Mouse (Mus musculus): ENCODE results near the gene Dnajb14.
A peak's percentile ranks its signal among the peaks of the same experiment; 100 is the strongest.
"Not testable (repeated sequence)": the region's sequence is repeated elsewhere in the genome, so short reads cannot be mapped to it uniquely, and the experiment has no call there.

Dnajb14 gene

GRCm38 (mm10) chr3:137952225-137952913 is 84.9 kb downstream of the Dnajb14 start:
- peak; percentile 33 for DNase-seq (ENCODE audit: low read depth, low spot score)

- DNase-seq (ENCODE audit: low read depth, low spot score): peak; percentile 64
Measured at GRCm38 (mm10) chr3:137952914-137953880, 85.7 kb downstream of the Dnajb14 start.

GRCm38 (mm10) chr3:137954256-137954916 is 86.9 kb downstream of the Dnajb14 start:
- no peak for DNase-seq (ENCODE audit: low read depth, low spot score)

GRCm38 (mm10) chr3:137955560-137956081 is 88.1 kb downstream of the Dnajb14 start:
- peak; percentile 38 for DNase-seq (ENCODE audit: low read depth, low spot score)

- no peak for DNase-seq (ENCODE audit: low read depth, low spot score)
Measured at GRCm38 (mm10) chr3:137957864-137958263, 90.4 kb downstream of the Dnajb14 start.

GRCm38 (mm10) chr3:137958352-137958751 is 90.9 kb downstream of the Dnajb14 start:
- no peak for DNase-seq (ENCODE audit: low read depth, low spot score)

- no peak for DNase-seq (ENCODE audit: low read depth, low spot score)
Measured at GRCm38 (mm10) chr3:137959456-137959855, 92.0 kb downstream of the Dnajb14 start.

- DNase-seq (ENCODE audit: low read depth, low spot score): no peak
Measured at GRCm38 (mm10) chr3:137961736-137962385, 94.4 kb downstream of the Dnajb14 start.

GRCm38 (mm10) chr3:137963508-137963907 is 96.0 kb downstream of the Dnajb14 start:
- no peak for DNase-seq (ENCODE audit: low read depth, low spot score)

- not testable (repeated sequence) for DNase-seq (ENCODE audit: low read depth, low spot score)
Measured at GRCm38 (mm10) chr3:137964014-137964413, 96.5 kb downstream of the Dnajb14 start.

All from forelimb bud, embryonic 11.5 days (tissue).